Comparison of ENCODE assay signal across 17 mouse cellular contexts in genomic region chr7:81516154-81517030, GRCm38 (mm10). TPM values are rescaled to one million over a fixed set of nuclear protein-coding genes. Genes with fewer than 3 reads are reported as not detected.
DNase-seq lines count a peak whose midpoint lies in the region; ATAC-seq and TF ChIP-seq lines count a peak whose summit lies in the region.
"Had no signal": no experiment of that assay in that cellular context is flagged by ENCODE, and none has a peak within 500 bp of the region (broad histone marks: within the 10 kb centered on the region; RNA-seq: fewer than 3 reads in every experiment).

No protein-coding gene starts in this region.

- peak; percentile 93 for ATAC-seq in frontal cortex, adult (ENCODE audit: low TSS enrichment)
- ATAC-seq: midbrain, embryonic 16.5 days had no signal

- no peaks in the 10 kb centered on the region for H3K36me3 ChIP-seq in thymus, adult 2 months (ENCODE audit: control insufficient read depth, insufficient read depth, low read length)
- H3K36me3 ChIP-seq: heart, embryonic 13.5 days; neural tube, embryonic 13.5 days had no signal

- DNase-seq in frontal cortex, postnatal 14 days (ENCODE audit: low spot score in 2 of 2): no peak
- DNase-seq in layer of hippocampus, adult 2 months (ENCODE audit: low spot score in 2 of 2): no peak
- DNase-seq in layer of hippocampus, adult 18-20 months (ENCODE audit: low spot score in 2 of 2): no peak
- DNase-seq in thymus, adult 2 months: peak; percentile 9
- DNase-seq in thymus, postnatal 36 days: no peak
- DNase-seq in embryo, embryonic 10 days (ENCODE audit: low spot score): no peak
- no peak for DNase-seq in cerebellum, postnatal 14 days
- DNase-seq: cerebellum, adult 18-20 months; retina, postnatal 1 day had no signal

- 67% methylated on average over 6 of the region's 6 CpGs for WGBS in thymus, adult 2 months

- no peaks in the 10 kb centered on the region; the same call in 1 of the 2 replicates for H3K27me3 ChIP-seq in thymus, adult 2 months (ENCODE audit: control insufficient read depth, insufficient read depth, low read length)
- H3K27me3 ChIP-seq: neural tube, embryonic 13.5 days had no signal

- TF ChIP-seq CTCF in layer of hippocampus, adult 2 months (conservative IDR thresholded peaks at IDR 0.05): peak; percentile 68
- no peak for TF ChIP-seq CTCF in thymus, adult 2 months (IDR thresholded peaks at IDR 0.05; ENCODE audit: borderline replicate concordance, control insufficient read depth, extremely low read depth, insufficient read depth, low read length, poor library complexity)

- no peak for TF ChIP-seq POLR2A in thymus, adult 2 months (IDR thresholded peaks at IDR 0.05; ENCODE audit: control insufficient read depth, extremely low read depth, insufficient read depth, low read length, poor library complexity)

- peaks cover 7% of the 10 kb centered on the region for H3K4me1 ChIP-seq in thymus, adult 2 months (replicated peaks; ENCODE audit: control insufficient read depth, insufficient read depth, low read length)
- H3K4me1 ChIP-seq: heart, embryonic 13.5 days; neural tube, embryonic 13.5 days had no signal

- no peak overlapping the region for H3K27ac ChIP-seq in layer of hippocampus, adult 2 months
- H3K27ac ChIP-seq in thymus, adult 2 months (ENCODE audit: control insufficient read depth, insufficient read depth, low read length): no peak overlapping the region
- H3K27ac ChIP-seq: heart, embryonic 13.5 days; neural tube, embryonic 13.5 days had no signal

- no peak overlapping the region for H3K4me3 ChIP-seq in layer of hippocampus, adult 2 months
- no peak overlapping the region for H3K4me3 ChIP-seq in thymus, adult 2 months (ENCODE audit: control insufficient read depth, insufficient read depth, low read length)
- H3K4me3 ChIP-seq: heart, embryonic 13.5 days; neural tube, embryonic 13.5 days had no signal

RNA-seq across cellular contexts. Expression of gene BC048679, which starts 18.3 kb away (rescaled TPM):
- total RNA-seq in layer of hippocampus, adult 2 months (2021): not detected
- not detected for total RNA-seq in layer of hippocampus, adult 18-20 months (2021)
- not detected in 2 replicates for polyA plus RNA-seq in thymus, adult 2 months (2012; rRNA removed)
- total RNA-seq: left cerebral cortex, postnatal 14 days had no signal
- polyA plus RNA-seq: heart, embryonic 13.5 days; hindbrain, embryonic 11.5 days; large intestine, adult 2 months; liver, embryonic 16.5 days; midbrain, embryonic 16.5 days; neural tube, embryonic 13.5 days had no signal

RNA-seq across cellular contexts. Expression of gene Ap3b2, which starts 22.7 kb away (rescaled TPM):
- total RNA-seq in layer of hippocampus, adult 2 months (2021): 100 to 1,000 TPM; 162 to 180 TPM
- total RNA-seq in layer of hippocampus, adult 18-20 months (2021): 100 to 1,000 TPM; 164 to 171 TPM
- polyA plus RNA-seq in thymus, adult 2 months (2012; rRNA removed): 0.60 and 0.65 TPM in 2 replicates

RNA-seq across cellular contexts. Expression of gene Fsd2, which starts 50.4 kb away (rescaled TPM):
- total RNA-seq in layer of hippocampus, adult 2 months (2021): under 1 TPM; 0.27 to 0.28 TPM
- under 1 TPM; 0.23 to 0.52 TPM for total RNA-seq in layer of hippocampus, adult 18-20 months (2021)
- 1.5 and 3.2 TPM in 2 replicates for polyA plus RNA-seq in thymus, adult 2 months (2012; rRNA removed)

RNA-seq across cellular contexts. Expression of gene Whamm, which starts 54.7 kb away (rescaled TPM):
- total RNA-seq in layer of hippocampus, adult 2 months (2021): 10 to 100 TPM; 19.0 to 22.8 TPM
- 10 to 100 TPM; 19.2 to 19.5 TPM for total RNA-seq in layer of hippocampus, adult 18-20 months (2021)
- 29.8 and 30.4 TPM in 2 replicates for polyA plus RNA-seq in thymus, adult 2 months (2012; rRNA removed)
